Mouse (Mus musculus): ENCODE measurements around the gene Pde4a.

GRCm38 (mm10) chr9:21141922-21142321, 23.6 kb upstream of the Pde4a start:
- TF ChIP-seq CTCF (IDR thresholded peaks at IDR 0.05; ENCODE audit: low read depth) (no peak), EP300 (optimal IDR thresholded peaks at IDR 0.05) (no peak)
